Mouse (Mus musculus) forebrain, postnatal 0 days (tissue): ENCODE measurements at regions not wholly inside any gene's neighbourhood (a gene's known extent, or its start where the extent isn't known, plus 50 kb on each side); places are given as distances from the start of the nearest gene placed in this dataset.

Experiments used
- ATAC-seq: fragments of 200-750 bp; cut with Nextera tagmentation; 2 replicates; pipeline ENCODE4 v1.8.0; 2017; ENCODE audit warnings: mild to moderate bottlenecking, moderate library complexity
- DNase-seq: peaks from one replicate; pipeline ENCODE4 v3.0.0-alpha.2; 2015
- H3K27ac ChIP-seq: fragments of 300-500 bp; sonication (generic); 2 replicates; pipeline ENCODE4 v1.5.1; 2014; ENCODE audit warnings: low read depth, mild to moderate bottlenecking, antibody characterized with exemption, low read length, moderate library complexity, mixed read lengths
- H3K27me3 ChIP-seq: fragments of 300-500 bp; sonication (generic); 2 replicates; pipeline ENCODE4 v1.6.1; 2014; ENCODE audit warnings: mild to moderate bottlenecking, low read length, mixed read lengths; ENCODE audit not compliant: insufficient read depth
- H3K36me3 ChIP-seq: fragments of 300-500 bp; sonication (generic); 2 replicates; pipeline ENCODE4 v1.6.1; 2014; ENCODE audit warnings: mild to moderate bottlenecking, moderate library complexity; ENCODE audit not compliant: insufficient read depth
- H3K4me1 ChIP-seq: fragments of 300-500 bp; sonication (generic); 2 replicates; pipeline ENCODE4 v1.6.1; 2014; ENCODE audit warnings: antibody characterized with exemption; ENCODE audit not compliant: insufficient read depth
- H3K4me2 ChIP-seq: fragments of 300-500 bp; sonication (generic); 2 replicates; pipeline ENCODE4 v1.6.1; 2014; ENCODE audit warnings: low read depth, mild to moderate bottlenecking, moderate library complexity
- H3K4me3 ChIP-seq: fragments of 300-500 bp; sonication (generic); 2 replicates; pipeline ENCODE4 v1.5.1; 2014; ENCODE audit warnings: low read depth, low read length, mixed read lengths
- H3K9ac ChIP-seq: fragments of 300-500 bp; sonication (generic); 2 replicates; pipeline ENCODE4 v1.6.1; 2014; ENCODE audit warnings: mild to moderate bottlenecking
- H3K9me3 ChIP-seq: fragments of 300-500 bp; sonication (generic); 2 replicates; pipeline ENCODE4 v1.6.1; 2016; ENCODE audit warnings: low read length
- CTCF ChIP-seq: sonication (generic); IDR thresholded peaks from 2 replicates; pipeline ENCODE4 v1.5.1; 2016; ENCODE audit warnings: antibody characterized with exemption, control low read depth, low read depth
- WGBS: fragments of 180-500 bp; shearing (Covaris S2); extraction: QIAGEN DNeasy Blood & Tissue Kit; methylation state at CpG from one replicate; pipeline ENCODE4 v1.1.7; 2014; 5-methylcytosine and 5-hydroxymethylcytosine counted together

- Histone ChIP-seq H3K4me1 (no peaks in the 10 kb centered on the region), H3K36me3 (no peaks in the 10 kb centered on the region), H3K27me3 (no peaks in the 10 kb centered on the region), H3K27ac (no peak overlapping the region), H3K9me3 (no peaks in the 10 kb centered on the region), H3K9ac (no peak overlapping the region), H3K4me3 (no peak overlapping the region), H3K4me2 (no peak overlapping the region)
- WGBS, result 21% methylated on average over 8 of the region's 8 CpGs
- DNase-seq (peak; percentile 14), ATAC-seq (no peak)
- TF ChIP-seq CTCF, result no peak
Observed at GRCm38 (mm10) chr12:17622509-17623005, 68.1 kb upstream of the Hpcal1 start.

- WGBS, result 6% methylated on average over 3 of the region's 3 CpGs
- Histone ChIP-seq H3K4me3 (no peak overlapping the region), H3K27me3 (no peaks in the 10 kb centered on the region), H3K36me3 (no peaks in the 10 kb centered on the region), H3K4me2 (no peak overlapping the region), H3K27ac (no peak overlapping the region), H3K4me1 (no peaks in the 10 kb centered on the region), H3K9me3 (no peaks in the 10 kb centered on the region), H3K9ac (no peak overlapping the region)
- DNase-seq, result no peak
- no peak for TF ChIP-seq CTCF
- peak; percentile 19; the same call in 1 of the 2 replicates for ATAC-seq
Observed at GRCm38 (mm10) chr12:17626043-17626442, 64.6 kb upstream of the Hpcal1 start.

GRCm38 (mm10) chr12:17631161-17631560 is 59.5 kb upstream of the Hpcal1 start:
- Histone ChIP-seq H3K4me3 (no peak overlapping the region), H3K9me3 (no peaks in the 10 kb centered on the region), H3K4me2 (no peak overlapping the region), H3K36me3 (no peaks in the 10 kb centered on the region), H3K9ac (no peak overlapping the region), H3K27ac (no peak overlapping the region), H3K27me3 (no peaks in the 10 kb centered on the region), H3K4me1 (no peaks in the 10 kb centered on the region)
- DNase-seq, result no peak
- TF ChIP-seq CTCF, result no peak
- ATAC-seq, result no peak
- 95% methylated on average over 2 of the region's 2 CpGs for whole genome bisulfite sequencing

GRCm38 (mm10) chr12:17636146-17636545 is 54.5 kb upstream of the Hpcal1 start:
- ATAC-seq (peak; percentile 82), DNase-seq (peak; percentile 4)
- WGBS, result 38% methylated on average over 8 of the region's 8 CpGs

GRCm38 (mm10) chr12:17636590-17636989 is 54.1 kb upstream of the Hpcal1 start:
- ATAC-seq (peak; percentile 42; the same call in 1 of the 2 replicates), DNase-seq (peak; percentile 9)
- H3K4me1 ChIP-seq, result no peaks in the 10 kb centered on the region
- H3K4me2 ChIP-seq, result no peak overlapping the region
- no peaks in the 10 kb centered on the region for H3K9me3 ChIP-seq
- H3K36me3 ChIP-seq, result no peaks in the 10 kb centered on the region
- no peak for TF ChIP-seq CTCF
- H3K27me3 ChIP-seq, result no peaks in the 10 kb centered on the region
- no peak overlapping the region for H3K9ac ChIP-seq
- 59% methylated on average over 6 of the region's 6 CpGs for WGBS
- no peak overlapping the region for H3K27ac ChIP-seq
- no peak overlapping the region for H3K4me3 ChIP-seq

More at GRCm38 (mm10) chr12:17636146-17636545, 54.5 kb upstream of the Hpcal1 start:
- Histone ChIP-seq H3K27ac (no peak overlapping the region), H3K9me3 (no peaks in the 10 kb centered on the region), H3K4me3 (no peak overlapping the region), H3K4me1 (no peaks in the 10 kb centered on the region), H3K9ac (no peak overlapping the region), H3K36me3 (no peaks in the 10 kb centered on the region), H3K27me3 (no peaks in the 10 kb centered on the region), H3K4me2 (no peak overlapping the region)
- TF ChIP-seq CTCF, result no peak
